Mouse (Mus musculus): Measurements from ENCODE around the gene Smok2a.
"Not testable (repeated sequence)": the region's sequence is repeated elsewhere in the genome, so short reads cannot be mapped to it uniquely, and the experiment has no call there.

- not testable (repeated sequence) for TF ChIP-seq EP300, CTCF (IDR thresholded peaks at IDR 0.05; ENCODE audit: low read depth)
Measured at GRCm38 (mm10) chr17:13175609-13176008, 45.4 kb upstream of the Smok2a start.

Measured in liver, embryonic 14.5 days (tissue).